Mouse (Mus musculus): ENCODE results near the gene Dnajc10. TPM values are rescaled to one million over a fixed set of nuclear protein-coding genes. Genes with fewer than 3 reads are reported as not detected.

Dnajc10 gene
- polyA plus RNA-seq, 1 experiment = 132 TPM

DNA sequence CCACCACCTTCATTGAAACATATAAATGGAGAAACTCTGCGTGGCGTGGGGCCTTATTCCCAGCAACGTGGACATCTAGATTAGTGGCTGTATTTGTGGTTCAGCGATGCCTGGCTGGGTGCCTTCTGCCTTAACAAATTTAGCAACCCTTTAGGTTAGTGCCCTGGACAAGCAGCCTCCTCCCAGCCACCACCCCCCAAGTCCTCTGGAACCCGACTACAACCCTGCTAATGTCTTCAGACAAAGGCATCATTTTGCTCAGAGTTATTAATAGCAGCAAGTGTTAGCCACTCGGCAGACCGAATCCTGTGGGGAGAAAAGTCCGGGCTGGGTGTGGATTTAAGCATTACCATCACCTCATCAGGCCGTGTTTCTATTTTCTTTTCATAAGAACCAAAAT is 72.4 kb downstream of the Dnajc10 start:
- TF ChIP-seq CTCF (IDR thresholded peaks at IDR 0.05; ENCODE audit: borderline replicate concordance, insufficient read depth, low read length) (no peak), POLR2A (IDR thresholded peaks at IDR 0.05; ENCODE audit: low read depth, low read length) (no peak)
- Histone ChIP-seq H3K27ac (ENCODE audit: insufficient read depth, low read length) (no peak overlapping the region), H3K4me1 (ENCODE audit: control insufficient read depth, insufficient read depth, low read length) (no peaks in the 10 kb centered on the region; the same call in 1 of the 2 replicates), H3K4me3 (ENCODE audit: insufficient read depth, low read length) (no peak overlapping the region)

DNA sequence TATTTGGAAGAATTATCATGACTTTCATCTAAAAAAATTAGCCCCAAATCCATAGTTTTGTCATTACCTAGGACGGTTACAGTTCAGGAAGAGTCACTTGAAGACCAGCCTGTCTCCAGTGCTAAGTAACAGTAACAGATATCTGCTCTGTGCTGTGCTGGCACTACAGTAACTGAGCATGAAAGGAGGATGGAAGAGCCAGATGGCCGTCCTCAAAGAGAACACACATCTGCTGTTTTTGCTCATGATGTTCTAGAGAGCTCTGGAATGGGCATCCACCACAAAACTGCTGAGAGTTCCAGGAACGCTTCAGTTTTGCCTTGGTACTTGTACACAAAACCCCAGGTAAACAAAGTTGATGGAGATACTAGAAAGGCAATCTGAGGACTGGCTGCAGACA is 73.1 kb downstream of the Dnajc10 start:
- no peak overlapping the region for H3K27ac ChIP-seq (ENCODE audit: insufficient read depth, low read length)
- TF ChIP-seq CTCF (IDR thresholded peaks at IDR 0.05; ENCODE audit: borderline replicate concordance, insufficient read depth, low read length) = no peak
- no peak for TF ChIP-seq POLR2A (IDR thresholded peaks at IDR 0.05; ENCODE audit: low read depth, low read length)

DNA sequence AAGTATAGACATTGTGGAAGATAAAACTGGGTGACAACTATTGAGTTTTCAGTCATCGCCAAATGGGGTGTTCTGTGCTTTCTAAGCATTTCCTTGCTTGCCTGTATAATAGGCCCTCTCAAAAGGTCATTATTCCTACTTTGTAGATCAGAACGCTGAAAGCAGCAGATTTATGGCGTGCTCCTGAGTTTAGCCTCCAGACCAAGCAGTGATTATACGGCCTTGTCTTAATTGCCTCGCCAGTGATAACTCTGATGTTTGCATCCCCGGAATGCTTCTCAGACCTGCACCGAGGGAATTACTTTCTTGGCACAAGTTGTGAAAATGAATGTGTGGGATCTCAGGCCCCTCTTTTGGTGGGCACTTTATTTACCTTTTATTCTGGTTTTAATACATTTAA is 80.8 kb downstream of the Dnajc10 start:
- no peak for TF ChIP-seq CTCF (IDR thresholded peaks at IDR 0.05; ENCODE audit: borderline replicate concordance, insufficient read depth, low read length)
- TF ChIP-seq POLR2A (IDR thresholded peaks at IDR 0.05; ENCODE audit: low read depth, low read length) = no peak
- H3K4me1 ChIP-seq (ENCODE audit: control insufficient read depth, insufficient read depth, low read length) = no peaks in the 10 kb centered on the region
- H3K27ac ChIP-seq (ENCODE audit: insufficient read depth, low read length) = no peak overlapping the region
- no peak overlapping the region for H3K4me3 ChIP-seq (ENCODE audit: insufficient read depth, low read length)

More for the DNA sequence above, 73.1 kb downstream of the Dnajc10 start:
- Histone ChIP-seq H3K4me3 (ENCODE audit: insufficient read depth, low read length) (no peak overlapping the region), H3K4me1 (ENCODE audit: control insufficient read depth, insufficient read depth, low read length) (no peaks in the 10 kb centered on the region; the same call in 1 of the 2 replicates)

DNA sequence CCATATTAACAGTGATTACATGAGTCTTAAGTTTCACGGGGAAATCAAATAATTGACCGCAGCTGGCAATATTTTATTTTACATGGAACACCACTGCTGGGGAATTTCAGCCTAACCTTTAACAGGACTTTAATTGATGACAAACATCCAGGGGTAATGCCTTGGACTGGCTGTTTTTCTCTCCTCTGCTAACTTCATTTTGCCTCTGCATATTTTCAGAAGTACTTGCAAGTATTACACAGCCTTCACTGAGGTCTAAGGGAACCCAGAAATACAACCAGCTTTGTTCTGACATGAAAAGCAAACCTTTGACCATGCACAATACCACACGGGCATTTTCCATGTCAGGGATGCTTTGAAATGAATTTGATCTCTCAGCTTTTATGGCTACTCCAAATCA is 81.6 kb downstream of the Dnajc10 start:
- Histone ChIP-seq H3K4me1 (ENCODE audit: control insufficient read depth, insufficient read depth, low read length) (no peaks in the 10 kb centered on the region), H3K27ac (ENCODE audit: insufficient read depth, low read length) (no peak overlapping the region), H3K4me3 (ENCODE audit: insufficient read depth, low read length) (no peak overlapping the region)
- TF ChIP-seq POLR2A (IDR thresholded peaks at IDR 0.05; ENCODE audit: low read depth, low read length) (no peak), CTCF (IDR thresholded peaks at IDR 0.05; ENCODE audit: borderline replicate concordance, insufficient read depth, low read length) (no peak)

- no peak overlapping the region for H3K4me3 ChIP-seq (ENCODE audit: insufficient read depth, low read length)
- H3K4me1 ChIP-seq (ENCODE audit: control insufficient read depth, insufficient read depth, low read length) = no peaks in the 10 kb centered on the region
- H3K27ac ChIP-seq (ENCODE audit: insufficient read depth, low read length) = no peak overlapping the region
- TF ChIP-seq POLR2A (IDR thresholded peaks at IDR 0.05; ENCODE audit: low read depth, low read length) (no peak), CTCF (IDR thresholded peaks at IDR 0.05; ENCODE audit: borderline replicate concordance, insufficient read depth, low read length) (no peak)
These were observed 83.4 kb downstream of the Dnajc10 start for GRCm38 (mm10) chr2:80398595-80399099.

Other genes with a start within 250 kb of the Dnajc10 start
- gene Pde1a, start 186.0 kb upstream of the Dnajc10 start, polyA plus RNA-seq (2011; ENCODE audit: insufficient read length, low read depth, missing spikeins) = 18.6 and 19.9 TPM in 2 replicates
- not detected in 2 replicates for gene Prdx6b, start 23.0 kb upstream of the Dnajc10 start, polyA plus RNA-seq (2011; ENCODE audit: insufficient read length, low read depth, missing spikeins)
- gene Frzb, start 132.2 kb downstream of the Dnajc10 start, polyA plus RNA-seq (2011; ENCODE audit: insufficient read length, low read depth, missing spikeins) = 2.3 and 3.8 TPM in 2 replicates

All from embryonic fibroblast, embryonic 13.5 days (primary cell).